Comparison of ENCODE assay signal across 17 mouse cellular contexts in the genomic region with DNA sequence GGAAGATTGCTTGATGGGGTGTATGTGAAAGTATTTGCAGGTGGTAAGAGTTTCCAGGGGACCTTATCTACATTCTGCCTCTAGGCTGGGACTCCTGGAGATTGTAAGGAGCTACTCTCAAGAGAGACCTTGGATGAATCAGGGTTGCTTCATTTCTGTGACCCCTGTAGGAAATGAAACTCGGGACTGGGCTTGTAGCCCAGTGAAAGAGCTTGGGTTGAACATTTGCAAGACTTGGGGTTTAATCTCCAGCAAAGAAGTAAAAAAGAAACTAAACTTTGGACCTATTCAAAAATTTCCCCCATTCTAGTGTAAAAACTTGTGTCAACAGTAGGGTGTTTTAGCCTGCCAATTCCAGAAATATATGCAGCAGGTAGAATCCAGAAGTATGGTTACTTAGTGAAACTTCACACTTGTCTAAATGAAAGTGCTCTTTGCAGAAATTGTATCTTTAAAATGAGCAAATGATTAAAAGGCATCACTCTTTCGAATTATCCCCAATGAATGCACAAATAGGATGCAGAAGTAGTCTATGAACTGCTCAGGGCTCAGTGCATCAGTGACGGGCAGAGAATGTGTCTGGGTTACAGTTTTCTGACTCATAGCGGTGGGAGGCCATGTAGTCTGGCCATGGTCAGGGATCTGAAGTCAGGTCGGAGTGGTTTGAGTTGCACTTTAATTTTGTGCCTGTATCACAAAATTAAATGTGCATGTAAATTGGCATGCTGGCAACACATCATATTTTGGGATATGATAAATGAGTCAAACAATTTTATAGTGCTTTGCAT. TPM values are rescaled to one million over a fixed set of nuclear protein-coding genes. Genes with fewer than 3 reads are reported as not detected.
DNase-seq lines count a peak whose midpoint lies in the region; ATAC-seq and TF ChIP-seq lines count a peak whose summit lies in the region.
"Had no signal": no experiment of that assay in that cellular context is flagged by ENCODE, and none has a peak within 500 bp of the region (broad histone marks: within the 10 kb centered on the region; RNA-seq: fewer than 3 reads in every experiment).

No protein-coding gene starts in this region.

- H3K27ac ChIP-seq in intestine, embryonic 16.5 days (ENCODE audit: low read length): no peak overlapping the region
- no peak overlapping the region for H3K27ac ChIP-seq in intestine, postnatal 0 days (ENCODE audit: low read depth, low read length)
- H3K27ac ChIP-seq: embryonic facial prominence, embryonic 13.5 days; gastrocnemius, adult 2 months; heart, adult 2 months; hindbrain, embryonic 12.5 days; kidney, postnatal 0 days; liver, embryonic 15.5 days; midbrain, embryonic 10.5 days had no signal

- no peaks in the 10 kb centered on the region for H3K4me1 ChIP-seq in intestine, embryonic 16.5 days (ENCODE audit: control insufficient read depth, insufficient read depth, low read length)
- H3K4me1 ChIP-seq in intestine, postnatal 0 days (replicated peaks; ENCODE audit: control insufficient read depth, insufficient read depth, low read length): 0 out of 2 replicates have a peak, but pooled peaks cover 2% of the 10 kb centered on the region
- H3K4me1 ChIP-seq: embryonic facial prominence, embryonic 13.5 days; hindbrain, embryonic 12.5 days; midbrain, embryonic 10.5 days had no signal

- no peak overlapping the region for H3K4me3 ChIP-seq in intestine, embryonic 16.5 days (ENCODE audit: low read length)
- no peak overlapping the region for H3K4me3 ChIP-seq in intestine, postnatal 0 days (ENCODE audit: low read depth, low read length)
- H3K4me3 ChIP-seq: embryonic facial prominence, embryonic 13.5 days; gastrocnemius, adult 2 months; heart, adult 2 months; hindbrain, embryonic 12.5 days; liver, embryonic 15.5 days; midbrain, embryonic 10.5 days had no signal

- H3K4me2 ChIP-seq in intestine, embryonic 16.5 days (ENCODE audit: low read depth, low read length): no peak overlapping the region
- H3K4me2 ChIP-seq in intestine, postnatal 0 days (replicated peaks; ENCODE audit: low read depth): no peak overlapping the region
- H3K4me2 ChIP-seq: embryonic facial prominence, embryonic 13.5 days; hindbrain, embryonic 12.5 days; liver, embryonic 15.5 days had no signal

- H3K9me3 ChIP-seq in intestine, embryonic 16.5 days (ENCODE audit: control insufficient read depth, low read length): no peaks in the 10 kb centered on the region
- no peaks in the 10 kb centered on the region for H3K9me3 ChIP-seq in intestine, postnatal 0 days (ENCODE audit: control insufficient read depth)
- H3K9me3 ChIP-seq: embryonic facial prominence, embryonic 13.5 days; hindbrain, embryonic 12.5 days; liver, embryonic 15.5 days; midbrain, embryonic 10.5 days had no signal

- 0 out of 2 replicates have a peak, but pooled peaks have one; percentile 44 for ATAC-seq in intestine, embryonic 16.5 days
- no peak for ATAC-seq in intestine, postnatal 0 days

- H3K9ac ChIP-seq in intestine, embryonic 16.5 days (ENCODE audit: low read depth, low read length): no peak overlapping the region
- no peak overlapping the region for H3K9ac ChIP-seq in intestine, postnatal 0 days (ENCODE audit: low read depth, low read length)
- H3K9ac ChIP-seq: embryonic facial prominence, embryonic 13.5 days; hindbrain, embryonic 12.5 days; liver, embryonic 15.5 days had no signal

- intact Hi-C loops in left cerebral cortex, postnatal 4 days (cut with DNase I): no loop called here

- H3K27me3 ChIP-seq in intestine, embryonic 16.5 days (replicated peaks; ENCODE audit: control insufficient read depth, insufficient read depth, low read length): no peaks in the 10 kb centered on the region
- no peaks in the 10 kb centered on the region for H3K27me3 ChIP-seq in intestine, postnatal 0 days (replicated peaks; ENCODE audit: control insufficient read depth, insufficient read depth, low read length)
- H3K27me3 ChIP-seq: embryonic facial prominence, embryonic 13.5 days; hindbrain, embryonic 12.5 days; liver, embryonic 15.5 days had no signal

- peaks cover 4% of the 10 kb centered on the region; the same call in 1 of the 2 replicates for H3K36me3 ChIP-seq in intestine, embryonic 16.5 days (ENCODE audit: control insufficient read depth, insufficient read depth, low read length)
- H3K36me3 ChIP-seq in intestine, postnatal 0 days (ENCODE audit: control insufficient read depth, insufficient read depth): peaks cover 12% of the 10 kb centered on the region; the same call in 1 of the 2 replicates

- no peak for TF ChIP-seq CTCF in intestine, postnatal 0 days (IDR thresholded peaks at IDR 0.05; ENCODE audit: low read depth)

- DNase-seq in 3T3-L1 (ENCODE audit: low read depth, low spot score) (peak; percentile 20), adipocyte (ENCODE audit: low spot score) (peak; percentile 68)
- DNase-seq in kidney, postnatal 14 days: peak; percentile 72
- DNase-seq in urinary bladder, postnatal 4 days (ENCODE audit: low spot score in 2 of 2): no peak
- DNase-seq in left cerebral cortex, postnatal 4 days: no peak
- DNase-seq: cerebellum, adult 9-10 months; gastrocnemius, adult 2 months; heart, adult 2 months; lung, postnatal 14 days; right cerebral cortex, adult 18-20 months had no signal

- WGBS in intestine, embryonic 16.5 days: 81% methylated on average over 5 of the region's 5 CpGs
- WGBS in intestine, postnatal 0 days: 85% methylated on average over 5 of the region's 5 CpGs

RNA-seq across cellular contexts. Expression of gene Slc30a9, which starts 9.5 kb away (rescaled TPM):
- 71.0 and 75.6 TPM in 2 replicates for polyA plus RNA-seq in intestine, embryonic 16.5 days (2015; fragmentation: Nextera tagmentation; extraction: Ambion mirVana)
- 74.1 and 80.0 TPM in 2 replicates for polyA plus RNA-seq in intestine, postnatal 0 days (2015; fragmentation: Nextera tagmentation; extraction: Ambion mirVana)
- total RNA-seq in left cerebral cortex, postnatal 4 days (2021): 100 to 1,000 TPM; 139 to 149 TPM

RNA-seq across cellular contexts. Expression of gene Tmem33, which starts 36.9 kb away (rescaled TPM):
- 127 and 132 TPM in 2 replicates for polyA plus RNA-seq in intestine, embryonic 16.5 days (2015; fragmentation: Nextera tagmentation; extraction: Ambion mirVana)
- polyA plus RNA-seq in intestine, postnatal 0 days (2015; fragmentation: Nextera tagmentation; extraction: Ambion mirVana): 140 TPM in 2 replicates
- 10 to 100 TPM; 60.6 to 66.2 TPM for total RNA-seq in left cerebral cortex, postnatal 4 days (2021)

Comparison
In these comparisons a context has a peak if more than half of its experiments do, and no peak if none do; other contexts are left out.
1. DNase-seq: peak in 3T3-L1 (single experiment), adipocyte (single experiment) and kidney, postnatal 14 days (single experiment); none in urinary bladder, postnatal 4 days (0 of 2) and left cerebral cortex, postnatal 4 days (single experiment).